Mouse (Mus musculus) C2C12 (cell line): ENCODE measurements around the gene Ywhab. TPM values are rescaled to one million over a fixed set of nuclear protein-coding genes. Genes with fewer than 3 reads are reported as not detected.
A peak's percentile ranks its signal among the peaks of the same experiment; 100 is the strongest.

ENCODE experiments used
- H3K27me3 ChIP-seq: one replicate; pipeline ENCODE4 v1.6.1; 2011; ENCODE audit not compliant: control insufficient read depth, insufficient read depth, insufficient read length
- H3K36me3 ChIP-seq: one replicate; pipeline ENCODE4 v1.6.1; 2011; ENCODE audit not compliant: control insufficient read depth, insufficient read depth
- H3K4me3 ChIP-seq: one replicate; pipeline ENCODE4 v1.5.1; 2011; ENCODE audit warnings: mild to moderate bottlenecking, control low read depth; ENCODE audit not compliant: poor library complexity, insufficient read depth, severe bottlenecking
- H3K79me2 ChIP-seq: one replicate; pipeline ENCODE4 v1.6.1; 2011; ENCODE audit not compliant: control insufficient read depth, insufficient read depth
- H3K79me3 ChIP-seq: one replicate; pipeline ENCODE4 v1.6.1; 2011; ENCODE audit warnings: low read depth, control low read depth
- H3ac ChIP-seq: one replicate; pipeline ENCODE3; 2011; ENCODE audit warnings: low read depth; ENCODE audit not compliant: control insufficient read depth, insufficient read length
- CEBPB ChIP-seq: IDR thresholded peaks from one replicate; pipeline ENCODE4 v1.6.1; 2011; ENCODE audit warnings: low read depth, mild to moderate bottlenecking, control low read depth, moderate library complexity
- CTCF ChIP-seq: IDR thresholded peaks from one replicate; pipeline ENCODE4 v1.5.1; 2011; ENCODE audit not compliant: control insufficient read depth, insufficient read depth, insufficient read length
- FOSL1 ChIP-seq: IDR thresholded peaks from one replicate; pipeline ENCODE4 v1.8.0; 2011; ENCODE audit warnings: mild to moderate bottlenecking, low read length; ENCODE audit not compliant: poor library complexity, insufficient read depth, severe bottlenecking
- MAX ChIP-seq: IDR thresholded peaks from one replicate; pipeline ENCODE4 v1.6.1; 2011; ENCODE audit warnings: mild to moderate bottlenecking, control low read depth
- MYOD1 ChIP-seq: IDR thresholded peaks from one replicate; pipeline ENCODE4 v1.6.1; 2011; ENCODE audit warnings: low read depth; ENCODE audit not compliant: control insufficient read depth, insufficient read length
- MYOG ChIP-seq: IDR thresholded peaks from one replicate; pipeline ENCODE4 v1.6.1; 2011; ENCODE audit not compliant: control insufficient read depth, insufficient read length; ENCODE audit errors: extremely low read depth
- USF1 ChIP-seq: IDR thresholded peaks from one replicate; pipeline ENCODE4 v1.6.1; 2011; ENCODE audit warnings: low read depth, mild to moderate bottlenecking, control low read depth, moderate library complexity
- polyA plus RNA-seq: library from polyadenylated mRNA; unstranded; fragments of >200 nt; fragmentation: generic; extraction: Trizol; gene quantifications from one replicate; pipeline ENCODE4 v1.2.1, GENCODE M21; 2012; ENCODE audit warnings: missing spikeins

Ywhab gene
- polyA plus RNA-seq, 1 experiment, result 114 TPM

- no peaks in the 10 kb centered on the region for H3K79me3 ChIP-seq
- H3ac ChIP-seq, result no peak overlapping the region
- TF ChIP-seq MYOG (no peak), USF1 (no peak), MAX (no peak), FOSL1 (no peak), MYOD1 (no peak), CTCF (no peak), CEBPB (no peak)
- H3K4me3 ChIP-seq, result no peak overlapping the region
- H3K27me3 ChIP-seq, result peaks cover 22% of the 10 kb centered on the region
- no peaks in the 10 kb centered on the region for H3K79me2 ChIP-seq
- H3K36me3 ChIP-seq, result no peaks in the 10 kb centered on the region
Measured at GRCm38 (mm10) chr2:163987233-163987632, 7.5 kb upstream of the Ywhab start.

GRCm38 (mm10) chr2:163992871-163993270 lies 1.9 kb upstream of the Ywhab start:
- Histone ChIP-seq H3K36me3 (peaks cover 10% of the 10 kb centered on the region), H3K79me3 (peaks cover 25% of the 10 kb centered on the region), H3K4me3 (no peak overlapping the region), H3ac (no peak overlapping the region), H3K79me2 (peaks cover 28% of the 10 kb centered on the region), H3K27me3 (peaks cover 11% of the 10 kb centered on the region)
- TF ChIP-seq USF1, result no peak

GRCm38 (mm10) chr2:163994977-163995862 lies 460 bp downstream of the Ywhab start:
- H3K79me3 ChIP-seq, result peaks cover 49% of the 10 kb centered on the region

GRCm38 (mm10) chr2:163996275-163996674 lies 1.5 kb downstream of the Ywhab start:
- no peak for TF ChIP-seq FOSL1
- H3K27me3 ChIP-seq, result no peaks in the 10 kb centered on the region
- H3K4me3 ChIP-seq, result peak overlapping the region; percentile 84
- peaks cover 59% of the 10 kb centered on the region for H3K79me3 ChIP-seq
- peaks cover 62% of the 10 kb centered on the region for H3K79me2 ChIP-seq
- peaks cover 27% of the 10 kb centered on the region for H3K36me3 ChIP-seq
- peak overlapping the region; percentile 72 for H3ac ChIP-seq

More at GRCm38 (mm10) chr2:163994977-163995862, 460 bp downstream of the Ywhab start:
- TF ChIP-seq USF1 (peak; percentile 79), MAX (peak; percentile 15), MYOG (no peak), FOSL1 (no peak), CEBPB (peak; percentile 32)
- Histone ChIP-seq H3K4me3 (peak overlapping the region; percentile 84), H3K79me2 (peaks cover 52% of the 10 kb centered on the region), H3K27me3 (no peaks in the 10 kb centered on the region), H3K36me3 (peaks cover 22% of the 10 kb centered on the region), H3ac (peak overlapping the region; percentile 96)

GRCm38 (mm10) chr2:163996899-163997298 lies 2.1 kb downstream of the Ywhab start:
- H3K79me3 ChIP-seq, result peaks cover 65% of the 10 kb centered on the region
- H3K4me3 ChIP-seq, result no peak overlapping the region
- H3K27me3 ChIP-seq, result no peaks in the 10 kb centered on the region
- no peak for TF ChIP-seq USF1
- TF ChIP-seq CTCF, result no peak
- TF ChIP-seq FOSL1, result no peak
- no peak for TF ChIP-seq MAX
- no peak for TF ChIP-seq MYOG
- no peak for TF ChIP-seq CEBPB
- peaks cover 68% of the 10 kb centered on the region for H3K79me2 ChIP-seq
- peaks cover 30% of the 10 kb centered on the region for H3K36me3 ChIP-seq
- peak overlapping the region; percentile 6 for H3ac ChIP-seq

GRCm38 (mm10) chr2:163998981-163999380 lies 4.2 kb downstream of the Ywhab start:
- Histone ChIP-seq H3K4me3 (no peak overlapping the region), H3K79me2 (peaks cover 89% of the 10 kb centered on the region), H3K36me3 (peaks cover 35% of the 10 kb centered on the region), H3ac (no peak overlapping the region), H3K27me3 (no peaks in the 10 kb centered on the region), H3K79me3 (peaks cover 86% of the 10 kb centered on the region)
- TF ChIP-seq CEBPB, result no peak
- TF ChIP-seq MYOG, result no peak
